Mouse (Mus musculus): Measurements from ENCODE around the gene Ddost. TPM values are rescaled to one million over a fixed set of nuclear protein-coding genes. Genes with fewer than 3 reads are reported as not detected.

The Ddost gene
- polyA plus RNA-seq, 1 experiment from 2014 or later = 279 TPM

DNA sequence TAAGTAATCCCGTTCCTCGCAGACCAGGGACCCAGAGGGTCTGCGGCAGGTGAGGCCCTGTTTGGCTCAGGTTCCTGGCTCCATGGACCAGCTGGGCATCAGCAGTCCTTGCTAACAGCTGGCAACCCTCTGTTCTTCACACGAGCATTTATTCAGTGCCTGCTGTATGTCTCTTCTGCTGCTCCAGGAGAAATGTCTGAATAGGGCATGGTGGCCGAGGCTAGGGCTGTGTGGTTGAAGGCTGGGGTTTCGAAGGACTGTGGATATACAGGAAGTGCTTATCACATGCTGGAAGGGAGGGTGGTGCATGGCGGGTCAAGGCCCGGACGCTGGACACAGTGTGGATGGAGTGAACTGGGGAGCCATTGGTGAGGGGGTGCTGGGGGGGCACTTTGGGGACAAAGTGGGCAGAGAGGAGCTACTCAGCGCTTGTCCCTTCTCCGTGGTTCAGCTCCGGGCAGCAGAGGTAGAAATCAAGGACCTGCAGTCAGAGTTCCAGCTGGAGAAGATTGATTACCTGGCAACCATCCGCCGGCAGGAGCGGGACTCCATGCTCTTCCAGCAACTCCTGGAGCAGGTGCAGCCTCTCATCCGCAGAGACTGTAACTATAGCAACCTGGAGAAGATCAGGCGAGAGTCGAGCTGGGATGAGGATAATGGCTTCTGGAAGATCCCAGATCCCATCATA lies 11.1 kb upstream of the Ddost start:
- Histone ChIP-seq H3K27me3 (ENCODE audit: poor library complexity, severe bottlenecking) (no peaks in the 10 kb centered on the region), H3K36me3 (replicated peaks) (no peaks in the 10 kb centered on the region), H3K9me3 (no peaks in the 10 kb centered on the region), H3K4me3 (no peak overlapping the region), H3K27ac (no peak overlapping the region), H3K4me1 (no peaks in the 10 kb centered on the region; the same call in 1 of the 2 replicates)
- WGBS = 84% methylated on average over 18 of the region's 18 CpGs
- DNase-seq (ENCODE audit: extremely low spot score, low spot score) = no peak

DNA sequence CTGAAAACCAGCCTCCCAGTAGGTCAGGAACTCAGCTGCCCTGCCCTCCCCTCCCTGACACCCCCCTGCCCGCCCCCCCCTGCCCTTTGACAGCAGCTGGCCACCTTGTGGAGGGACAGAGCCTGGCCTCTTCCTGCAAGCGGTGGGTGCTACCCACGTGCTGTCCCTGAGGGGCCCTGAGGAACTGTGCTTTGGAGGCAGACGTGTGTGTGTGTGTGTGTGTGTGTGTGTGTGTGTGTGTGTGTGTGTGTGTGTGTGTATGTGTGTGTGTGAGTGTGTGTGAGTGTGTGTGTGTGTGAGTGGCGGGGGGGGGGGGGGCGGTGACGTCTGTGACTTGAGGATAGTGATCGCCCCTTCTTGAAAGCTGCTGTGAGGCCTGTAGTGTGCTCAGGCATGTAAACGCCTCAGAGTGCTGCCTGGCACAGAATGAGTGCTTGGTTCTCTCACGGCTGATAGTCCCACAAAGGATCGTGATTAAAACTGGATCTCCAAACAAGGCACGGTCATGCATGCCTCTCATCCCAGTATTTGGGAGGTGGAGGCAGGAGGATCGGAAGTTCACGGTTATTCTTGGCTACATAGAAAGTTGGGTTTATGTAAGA lies 10.5 kb upstream of the Ddost start:
- no peak overlapping the region for H3K27ac ChIP-seq
- no peaks in the 10 kb centered on the region for H3K36me3 ChIP-seq (replicated peaks)
- H3K4me3 ChIP-seq = no peak overlapping the region
- WGBS = 82% methylated on average over 11 of the region's 14 CpGs
- H3K27me3 ChIP-seq (ENCODE audit: poor library complexity, severe bottlenecking) = no peaks in the 10 kb centered on the region
- no peak for DNase-seq (ENCODE audit: extremely low spot score, low spot score)
- H3K9me3 ChIP-seq = no peaks in the 10 kb centered on the region
- no peaks in the 10 kb centered on the region; the same call in 1 of the 2 replicates for H3K4me1 ChIP-seq

DNA sequence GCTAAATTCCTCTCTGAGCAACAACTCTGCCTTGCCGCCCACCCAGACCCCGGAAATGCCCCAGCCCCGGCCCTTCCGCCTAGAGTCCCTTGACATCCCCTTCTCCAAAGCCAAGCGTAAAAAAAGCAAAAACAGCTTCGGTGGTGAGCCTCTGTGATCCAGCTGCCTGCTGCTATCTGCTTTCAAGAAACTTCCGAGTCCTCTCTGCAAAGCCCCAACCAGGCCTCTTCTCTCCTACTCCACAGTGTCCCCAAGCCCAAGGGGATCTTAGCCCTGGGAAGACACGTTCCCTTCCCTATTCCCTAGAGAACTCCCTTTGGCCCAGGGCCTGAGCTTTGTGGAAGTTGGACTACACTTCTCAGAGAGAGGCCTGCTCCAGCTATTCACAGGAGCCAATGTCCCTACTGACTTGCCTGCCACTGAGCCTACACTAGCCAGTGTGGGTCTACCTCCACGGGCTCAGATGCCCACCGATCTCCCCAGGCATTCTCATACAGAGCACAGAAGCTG lies 3.2 kb upstream of the Ddost start:
- H3K27ac ChIP-seq = no peak overlapping the region
- H3K4me3 ChIP-seq = no peak overlapping the region
- no peaks in the 10 kb centered on the region for H3K27me3 ChIP-seq (ENCODE audit: poor library complexity, severe bottlenecking)
- no peak for DNase-seq (ENCODE audit: extremely low spot score, low spot score)
- H3K9me3 ChIP-seq = peaks cover 4% of the 10 kb centered on the region; the same call in 1 of the 2 replicates
- H3K36me3 ChIP-seq (replicated peaks) = peaks cover under 1% of the 10 kb centered on the region; the same call in 1 of the 2 replicates
- WGBS = 91% methylated on average over 10 of the region's 10 CpGs
- H3K4me1 ChIP-seq = peaks cover 23% of the 10 kb centered on the region

DNA sequence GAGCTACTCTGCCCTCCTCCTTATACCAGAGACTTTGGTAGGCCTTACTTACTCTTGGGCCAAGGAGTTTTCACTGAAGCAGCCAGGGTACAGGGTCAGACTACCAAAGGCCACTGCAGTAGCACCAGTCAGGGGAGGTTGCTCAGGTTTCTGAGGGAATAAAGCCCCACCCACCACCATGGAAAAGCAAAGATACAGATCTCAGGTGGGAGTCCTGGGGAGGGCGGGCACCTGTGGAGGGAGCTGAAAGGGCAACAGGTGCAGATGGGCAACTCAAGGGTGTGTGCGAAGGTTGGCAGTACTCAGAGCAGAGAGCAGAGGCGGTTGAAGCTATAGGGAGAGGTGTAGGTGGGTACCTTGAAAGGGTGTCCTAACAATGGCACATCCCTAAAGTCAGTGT lies 1.5 kb upstream of the Ddost start:
- H3K4me3 ChIP-seq = peak overlapping the region; percentile 98; the same call in 1 of the 2 replicates
- WGBS = 90% methylated on average over 3 of the region's 3 CpGs
- peaks cover 27% of the 10 kb centered on the region for H3K4me1 ChIP-seq
- H3K9me3 ChIP-seq = peaks cover 4% of the 10 kb centered on the region; the same call in 1 of the 2 replicates
- no peak for DNase-seq (ENCODE audit: extremely low spot score, low spot score)
- peaks cover 17% of the 10 kb centered on the region for H3K36me3 ChIP-seq (replicated peaks)
- H3K27me3 ChIP-seq (ENCODE audit: poor library complexity, severe bottlenecking) = no peaks in the 10 kb centered on the region
- H3K27ac ChIP-seq = peak overlapping the region; percentile 87; the same call in 1 of the 2 replicates

DNA sequence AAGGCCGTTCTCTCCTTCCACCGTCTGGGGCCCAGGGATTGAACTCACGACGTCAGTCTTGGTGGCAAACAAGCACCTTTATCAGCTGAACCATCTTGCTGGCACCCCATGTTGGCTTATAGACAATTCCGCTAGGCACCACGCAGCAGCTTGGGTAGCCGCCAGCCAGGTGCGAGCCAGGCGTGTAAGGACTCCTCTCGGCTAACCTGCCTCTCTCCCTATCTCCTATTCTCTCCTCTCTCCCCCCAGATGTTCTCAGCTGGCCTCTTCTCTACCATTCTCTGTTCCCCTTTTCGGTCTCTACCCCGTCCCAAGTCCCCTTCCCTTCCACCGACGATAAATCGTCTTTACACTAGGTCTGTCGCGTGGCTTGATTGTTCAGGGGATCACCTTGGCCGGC lies 788 bp upstream of the Ddost start:
- peak overlapping the region; percentile 87 for H3K27ac ChIP-seq
- peaks cover 25% of the 10 kb centered on the region for H3K36me3 ChIP-seq (replicated peaks)
- no peak for DNase-seq (ENCODE audit: extremely low spot score, low spot score)
- 18% methylated on average over 18 of the region's 18 CpGs for WGBS
- peaks cover 27% of the 10 kb centered on the region for H3K4me1 ChIP-seq
- no peaks in the 10 kb centered on the region for H3K27me3 ChIP-seq (ENCODE audit: poor library complexity, severe bottlenecking)
- H3K4me3 ChIP-seq = peak overlapping the region; percentile 98
- H3K9me3 ChIP-seq = peaks cover 4% of the 10 kb centered on the region; the same call in 1 of the 2 replicates

DNA sequence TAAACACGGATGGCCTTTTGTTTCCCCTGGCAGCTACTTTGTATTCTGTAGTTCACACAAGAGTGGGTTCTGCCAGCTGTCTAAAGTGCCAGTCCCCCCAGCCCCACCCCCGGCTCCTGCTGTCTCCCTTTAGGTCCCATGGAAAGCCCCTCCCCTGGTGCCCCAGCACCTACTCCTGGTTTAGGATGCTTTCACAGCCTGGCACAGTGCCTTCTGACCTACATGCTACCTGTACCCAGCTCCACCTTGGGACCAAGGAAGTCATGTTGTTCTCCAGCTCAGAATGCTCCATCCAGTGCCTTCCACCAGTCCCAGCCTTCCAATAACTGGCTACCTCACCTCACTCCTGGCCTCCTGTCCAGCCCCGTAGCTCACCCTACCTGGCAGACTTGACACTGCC lies 2.5 kb downstream of the Ddost start:
- DNase-seq (ENCODE audit: extremely low spot score, low spot score) = no peak
- 91% methylated on average over 3 of the region's 3 CpGs for WGBS
- peaks cover 58% of the 10 kb centered on the region for H3K36me3 ChIP-seq (replicated peaks)

DNA sequence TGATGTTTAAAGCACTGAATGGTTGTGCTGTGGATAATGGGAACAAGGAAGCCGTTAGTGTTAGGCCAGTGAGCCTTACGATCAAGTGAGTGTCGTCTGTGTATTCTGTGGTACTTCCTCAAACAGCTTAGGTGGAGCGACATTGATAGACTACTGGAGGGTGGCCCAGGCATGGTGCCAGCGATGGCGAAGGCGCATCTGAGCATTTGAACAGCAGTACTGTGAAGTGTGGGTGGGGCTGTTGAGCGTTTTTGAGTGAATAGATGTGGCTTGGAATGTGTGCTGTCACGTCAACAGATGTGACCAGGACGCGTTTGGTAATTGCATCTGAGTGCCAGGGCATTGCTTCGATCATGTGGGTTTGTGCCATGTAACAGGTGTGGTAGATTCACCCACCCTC lies 3.2 kb downstream of the Ddost start:
- peaks cover 27% of the 10 kb centered on the region for H3K4me1 ChIP-seq
- H3K4me3 ChIP-seq = no peak overlapping the region
- no peaks in the 10 kb centered on the region for H3K27me3 ChIP-seq (ENCODE audit: poor library complexity, severe bottlenecking)
- 94% methylated on average over 12 of the region's 12 CpGs for WGBS
- H3K9me3 ChIP-seq = no peaks in the 10 kb centered on the region
- peaks cover 65% of the 10 kb centered on the region for H3K36me3 ChIP-seq (replicated peaks)
- DNase-seq (ENCODE audit: extremely low spot score, low spot score) = no peak
- no peak overlapping the region for H3K27ac ChIP-seq

More for the DNA sequence above, 2.5 kb downstream of the Ddost start:
- Histone ChIP-seq H3K27me3 (ENCODE audit: poor library complexity, severe bottlenecking) (no peaks in the 10 kb centered on the region), H3K4me3 (no peak overlapping the region), H3K9me3 (no peaks in the 10 kb centered on the region), H3K4me1 (peaks cover 27% of the 10 kb centered on the region), H3K27ac (no peak overlapping the region)

DNA sequence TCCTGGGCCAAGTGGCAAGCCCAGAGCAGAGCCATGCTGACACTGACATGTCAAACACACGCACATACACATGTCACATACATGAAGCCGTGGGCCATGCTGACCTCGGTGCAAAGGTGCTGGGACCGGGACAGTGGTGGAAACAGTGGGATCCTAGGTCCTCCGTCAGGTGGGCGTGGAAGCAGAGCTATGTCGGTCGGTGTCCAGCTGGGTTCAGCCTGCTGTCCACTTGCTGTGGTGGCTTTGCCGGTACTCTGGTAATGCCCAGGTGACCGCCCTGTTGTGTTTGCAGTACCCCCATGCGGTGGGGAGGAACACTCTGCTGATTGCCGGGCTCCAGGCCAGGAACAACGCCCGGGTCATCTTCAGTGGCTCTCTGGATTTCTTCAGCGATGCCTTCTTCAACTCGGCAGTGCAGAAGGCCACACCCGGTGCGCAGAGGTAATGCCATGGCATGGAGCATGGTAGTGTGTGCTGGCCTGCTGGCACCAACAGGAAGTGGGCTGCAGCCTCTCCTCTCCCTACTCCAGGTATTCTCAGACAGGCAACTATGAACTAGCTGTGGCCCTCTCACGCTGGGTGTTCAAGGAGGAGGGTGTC lies 5.9 kb downstream of the Ddost start:
- Histone ChIP-seq H3K27ac (no peak overlapping the region), H3K4me3 (no peak overlapping the region), H3K27me3 (ENCODE audit: poor library complexity, severe bottlenecking) (no peaks in the 10 kb centered on the region), H3K9me3 (no peaks in the 10 kb centered on the region), H3K36me3 (replicated peaks) (peaks cover 91% of the 10 kb centered on the region), H3K4me1 (peaks cover 10% of the 10 kb centered on the region)
- no peak for DNase-seq (ENCODE audit: extremely low spot score, low spot score)
- 96% methylated on average over 19 of the region's 19 CpGs for WGBS

DNA sequence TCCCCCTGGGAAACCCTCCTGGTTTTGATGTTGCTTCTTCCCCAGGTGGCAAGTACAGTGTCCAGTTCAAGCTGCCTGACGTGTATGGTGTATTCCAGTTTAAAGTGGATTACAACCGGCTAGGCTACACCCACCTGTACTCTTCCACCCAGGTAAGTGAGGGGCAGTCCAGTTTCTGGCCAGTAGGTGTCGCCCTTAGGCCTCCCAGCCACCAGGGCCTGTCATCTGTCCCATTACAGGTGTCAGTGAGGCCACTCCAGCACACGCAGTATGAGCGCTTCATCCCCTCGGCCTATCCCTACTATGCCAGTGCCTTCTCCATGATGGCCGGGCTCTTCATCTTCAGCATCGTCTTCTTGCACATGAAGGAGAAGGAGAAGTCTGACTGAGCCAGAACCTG lies 7.1 kb downstream of the Ddost start:
- H3K4me3 ChIP-seq = no peak overlapping the region
- no peaks in the 10 kb centered on the region for H3K27me3 ChIP-seq (ENCODE audit: poor library complexity, severe bottlenecking)
- no peak for DNase-seq (ENCODE audit: extremely low spot score, low spot score)
- no peaks in the 10 kb centered on the region for H3K9me3 ChIP-seq
- peaks cover 100% of the 10 kb centered on the region for H3K36me3 ChIP-seq (replicated peaks)
- 68% methylated on average over 8 of the region's 8 CpGs for WGBS
- H3K27ac ChIP-seq = no peak overlapping the region
- 0 out of 2 replicates have a peak, but pooled peaks cover under 1% of the 10 kb centered on the region for H3K4me1 ChIP-seq

DNA sequence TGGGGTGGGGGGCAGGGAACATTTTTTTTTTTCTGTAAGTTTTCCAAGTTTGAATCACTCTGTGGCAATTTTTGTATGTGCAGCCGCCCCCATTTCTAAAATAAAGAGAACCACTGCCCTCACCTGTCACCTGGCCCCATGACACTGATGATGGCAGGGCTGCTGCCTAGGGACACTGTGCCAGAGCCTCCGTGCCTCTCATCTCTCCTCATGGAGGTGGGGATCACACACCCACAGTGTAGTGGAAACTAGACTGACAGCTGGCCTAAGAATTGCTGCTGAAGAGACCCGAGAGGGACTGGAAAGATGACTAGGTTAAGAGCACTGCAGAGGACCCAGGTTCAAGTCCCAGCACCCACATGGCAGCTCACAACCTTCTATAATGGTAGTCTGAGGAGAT lies 7.6 kb downstream of the Ddost start:
- H3K36me3 ChIP-seq (replicated peaks) = peaks cover 100% of the 10 kb centered on the region
- no peaks in the 10 kb centered on the region for H3K4me1 ChIP-seq
- no peak for DNase-seq (ENCODE audit: extremely low spot score, low spot score)
- no peak overlapping the region for H3K4me3 ChIP-seq
- H3K27ac ChIP-seq = no peak overlapping the region
- H3K27me3 ChIP-seq (ENCODE audit: poor library complexity, severe bottlenecking) = no peaks in the 10 kb centered on the region
- H3K9me3 ChIP-seq = no peaks in the 10 kb centered on the region
- WGBS = 92% methylated on average over 3 of the region's 3 CpGs

DNA sequence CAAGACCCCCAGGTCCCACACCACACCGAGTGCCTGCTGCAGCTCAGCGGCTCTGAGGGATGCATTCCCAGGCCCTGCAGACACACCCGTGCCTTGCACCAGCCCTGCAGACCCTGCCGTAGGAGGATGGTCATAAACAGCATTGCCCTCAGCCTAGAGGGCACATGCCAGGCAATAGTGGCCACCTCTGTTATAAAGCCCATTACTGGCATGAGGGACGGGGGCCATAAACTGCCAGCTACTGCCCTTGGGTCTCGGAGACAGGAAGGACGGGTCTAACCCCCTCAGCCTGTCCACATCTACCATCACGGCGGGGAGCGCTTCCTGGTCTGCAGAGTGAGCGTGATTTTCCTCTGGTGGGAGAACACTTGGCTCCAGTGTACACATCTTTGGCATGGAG lies 8.5 kb downstream of the Ddost start:
- 92% methylated on average over 11 of the region's 11 CpGs for WGBS
- H3K36me3 ChIP-seq (replicated peaks) = peaks cover 92% of the 10 kb centered on the region

DNA sequence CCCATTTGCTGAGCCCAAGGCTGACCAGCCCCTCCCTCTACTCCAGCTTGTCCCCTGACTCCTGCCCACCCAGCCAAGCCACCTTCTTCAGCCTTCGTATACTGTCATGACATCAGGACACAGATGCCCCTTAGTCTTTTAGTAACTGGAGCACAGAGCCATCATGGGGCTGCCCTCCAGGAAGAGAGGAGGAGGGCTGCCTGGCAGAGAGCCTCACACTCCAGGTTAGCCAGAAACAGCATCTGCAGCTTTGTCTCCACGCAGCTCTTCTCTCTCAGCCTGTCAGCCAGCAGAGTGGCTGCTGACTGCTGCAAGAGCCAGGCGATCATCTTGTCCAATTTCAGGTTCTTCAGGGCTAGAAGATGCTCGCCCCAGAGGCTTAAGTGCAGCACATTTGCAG lies 9.3 kb downstream of the Ddost start:
- no peak for DNase-seq (ENCODE audit: extremely low spot score, low spot score)
- 91% methylated on average over 4 of the region's 4 CpGs for WGBS
- no peaks in the 10 kb centered on the region for H3K9me3 ChIP-seq
- H3K4me3 ChIP-seq = no peak overlapping the region
- H3K27me3 ChIP-seq (ENCODE audit: poor library complexity, severe bottlenecking) = no peaks in the 10 kb centered on the region
- H3K36me3 ChIP-seq (replicated peaks) = peaks cover 84% of the 10 kb centered on the region
- no peak overlapping the region for H3K27ac ChIP-seq
- no peaks in the 10 kb centered on the region for H3K4me1 ChIP-seq

More for the DNA sequence above, 8.5 kb downstream of the Ddost start:
- DNase-seq (ENCODE audit: extremely low spot score, low spot score) = no peak
- H3K9me3 ChIP-seq = no peaks in the 10 kb centered on the region
- no peak overlapping the region for H3K4me3 ChIP-seq
- H3K27ac ChIP-seq = no peak overlapping the region
- H3K4me1 ChIP-seq = no peaks in the 10 kb centered on the region
- no peaks in the 10 kb centered on the region for H3K27me3 ChIP-seq (ENCODE audit: poor library complexity, severe bottlenecking)

DNA sequence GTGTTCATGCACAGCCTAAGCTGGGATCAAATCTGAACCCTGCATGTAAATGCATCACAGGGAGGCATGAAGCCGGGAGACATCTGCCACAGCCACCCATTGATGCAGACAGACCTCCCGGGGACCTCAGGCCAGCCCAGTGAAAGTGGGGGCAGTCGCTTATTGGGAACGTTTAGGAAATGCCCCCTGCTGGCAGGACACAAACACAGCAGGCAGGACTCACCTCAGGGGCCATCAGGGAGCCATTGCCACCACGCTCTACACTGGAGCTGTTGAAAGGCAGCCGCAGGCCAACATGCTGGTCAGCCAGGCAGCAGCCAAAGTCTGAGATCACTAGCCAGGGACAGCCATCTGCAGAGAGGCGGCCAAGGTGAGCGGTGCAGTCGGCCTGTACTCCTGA lies 11.3 kb downstream of the Ddost start:
- no peak for DNase-seq (ENCODE audit: extremely low spot score, low spot score)
- 70% methylated on average over 9 of the region's 9 CpGs for WGBS
- Histone ChIP-seq H3K4me1 (0 out of 2 replicates have a peak, but pooled peaks cover 3% of the 10 kb centered on the region), H3K27me3 (ENCODE audit: poor library complexity, severe bottlenecking) (no peaks in the 10 kb centered on the region), H3K27ac (no peak overlapping the region), H3K36me3 (replicated peaks) (peaks cover 69% of the 10 kb centered on the region), H3K9me3 (no peaks in the 10 kb centered on the region), H3K4me3 (no peak overlapping the region)
